Mouse (Mus musculus) frontal cortex, postnatal 10 days (tissue): Measurements from ENCODE around the gene Gch1.

ENCODE experiments used
- DNase-seq, 2 experiments: peaks; one replicate each; pipeline ENCODE4 v3.0.0; 2022; ENCODE audit warnings: low spot score in 2 of 2, mixed read lengths in 1 of 2

Gene Gch1

DNA sequence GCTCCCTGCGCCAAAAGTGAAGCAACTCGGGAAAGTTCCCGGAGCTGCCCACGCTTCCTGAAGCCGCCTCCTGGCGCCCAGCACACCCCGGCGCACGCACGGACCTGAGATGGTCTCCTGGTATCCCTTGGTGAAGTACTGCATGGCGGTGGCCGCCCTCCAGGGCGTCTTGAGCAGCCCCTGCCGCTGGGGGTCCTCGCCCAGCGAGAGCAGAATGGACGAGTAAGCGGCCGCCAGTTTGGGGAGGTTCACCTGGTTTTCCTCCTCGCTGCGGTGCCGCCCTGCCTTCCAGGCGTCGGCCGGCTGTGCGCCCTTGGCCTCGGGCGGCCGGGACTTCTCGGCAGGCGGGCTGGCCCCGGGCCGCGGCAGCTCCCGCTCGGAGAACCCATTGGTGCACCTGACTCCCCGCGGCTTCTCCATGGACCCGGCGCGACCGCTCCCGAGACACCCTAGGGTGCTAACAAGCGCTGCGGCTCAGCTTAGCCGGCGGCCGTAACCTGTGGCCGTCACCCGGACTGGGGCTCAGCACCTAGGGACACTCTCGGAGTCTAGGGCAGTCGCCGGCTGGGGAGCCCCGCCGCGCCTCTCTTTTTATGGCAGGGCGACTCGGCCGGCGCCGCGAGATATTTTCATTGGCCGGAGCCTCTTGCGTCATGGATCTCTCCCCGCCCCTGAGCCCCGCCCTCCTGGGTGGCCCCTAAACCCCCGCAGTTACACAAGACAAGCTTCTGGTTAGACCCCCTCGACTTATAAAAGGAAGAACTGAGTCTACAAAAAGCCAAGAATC, at the start of gene Gch1:
Gch1 (minus strand) TSS at position 566 of the 787 bp plus-strand sequence.
- DNase-seq: peak; percentile 22 to 67

DNA sequence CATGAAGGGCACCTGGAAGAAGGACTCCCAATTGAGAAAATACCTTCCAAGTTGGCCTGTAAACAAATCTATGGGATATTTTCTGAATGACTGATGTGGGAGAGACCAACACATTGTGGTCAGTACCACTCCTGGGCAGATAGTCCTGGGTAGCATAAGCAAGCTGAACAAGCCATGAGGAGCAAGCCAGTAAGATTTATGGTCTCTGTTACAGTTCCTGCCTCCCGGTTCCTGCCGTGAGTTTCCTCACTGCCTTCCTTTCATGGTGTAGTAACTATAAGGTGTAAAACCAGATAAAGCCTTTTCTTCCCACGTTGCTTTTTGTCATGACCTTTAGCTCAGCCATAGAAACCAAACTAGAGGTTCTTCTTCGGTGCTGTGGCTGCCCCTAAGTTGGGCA, 48.1 kb upstream of the Gch1 start:
- no peak for DNase-seq

DNA sequence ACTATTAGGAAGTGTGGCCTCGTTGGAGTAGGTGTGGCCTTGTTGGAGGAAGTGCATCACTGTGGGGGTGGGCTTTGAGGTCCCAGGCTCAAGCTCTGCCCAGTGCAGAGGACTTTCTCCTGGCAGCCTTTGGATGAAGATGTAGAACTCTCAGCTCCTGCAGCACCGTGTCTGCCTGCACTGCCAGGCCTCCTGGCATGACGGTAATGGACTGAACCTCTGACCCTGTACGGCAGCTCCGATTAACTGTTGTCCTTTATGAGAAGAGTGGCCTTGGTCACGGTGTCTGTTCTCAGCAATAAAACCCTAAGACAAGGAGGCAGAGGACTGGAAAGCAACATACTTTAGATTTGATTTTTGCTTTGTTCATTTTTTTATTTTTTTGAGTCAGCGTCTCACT, 47.3 kb upstream of the Gch1 start:
- no peak for DNase-seq

DNA sequence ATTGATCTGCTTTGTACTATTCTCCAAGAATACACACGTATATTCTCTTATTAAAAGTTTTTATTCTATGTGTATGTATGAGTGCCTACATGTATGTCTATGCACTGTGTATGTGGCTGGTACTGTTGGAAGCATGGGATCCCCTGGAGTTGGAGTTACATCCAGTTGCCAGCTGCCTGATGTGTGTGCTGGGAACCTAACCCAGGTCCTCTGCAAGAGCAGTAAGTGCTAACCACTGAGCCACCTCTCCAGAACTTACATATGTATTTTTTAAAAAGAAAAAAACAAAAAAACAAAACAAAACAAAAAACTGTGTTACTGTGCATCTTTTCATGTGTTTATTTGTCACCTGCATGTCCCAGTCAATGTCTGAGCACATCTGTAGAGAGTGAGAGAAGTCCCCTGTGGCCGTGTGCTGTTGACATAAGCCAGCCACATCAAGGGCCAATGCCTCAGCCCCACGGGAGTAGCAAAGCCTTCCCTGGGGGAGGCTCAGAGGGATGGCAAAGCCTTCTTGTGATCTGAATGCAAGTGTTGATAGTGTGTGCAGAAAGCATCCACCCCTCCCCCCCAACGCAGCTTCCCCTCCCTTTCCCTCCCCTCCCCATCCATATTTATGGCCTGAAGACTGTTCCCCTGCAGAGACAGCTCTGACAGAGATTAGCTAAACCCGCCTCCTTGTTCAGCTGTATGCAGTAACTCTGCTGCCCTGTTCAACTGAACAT, 45.5 kb upstream of the Gch1 start:
- DNase-seq: no peak

DNA sequence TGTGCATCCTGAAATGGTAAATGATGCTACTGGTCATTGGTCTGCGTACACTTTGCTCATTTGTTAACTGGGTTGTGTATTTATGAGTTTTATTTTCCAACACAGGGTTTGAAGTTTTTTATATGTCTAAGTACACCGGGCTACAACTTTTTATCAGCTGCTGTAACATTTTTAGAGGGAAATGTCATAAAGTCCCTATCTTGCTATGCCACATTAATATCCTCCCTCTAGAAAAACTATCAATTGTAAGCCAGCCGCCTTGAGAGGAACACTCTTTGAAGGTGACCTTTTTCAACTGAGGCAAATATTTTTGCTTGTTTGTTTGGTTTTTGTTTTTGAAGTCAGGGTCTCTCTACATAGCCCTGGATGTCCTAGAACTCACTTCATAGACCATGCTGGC, 44.8 kb upstream of the Gch1 start:
- DNase-seq: no peak

DNA sequence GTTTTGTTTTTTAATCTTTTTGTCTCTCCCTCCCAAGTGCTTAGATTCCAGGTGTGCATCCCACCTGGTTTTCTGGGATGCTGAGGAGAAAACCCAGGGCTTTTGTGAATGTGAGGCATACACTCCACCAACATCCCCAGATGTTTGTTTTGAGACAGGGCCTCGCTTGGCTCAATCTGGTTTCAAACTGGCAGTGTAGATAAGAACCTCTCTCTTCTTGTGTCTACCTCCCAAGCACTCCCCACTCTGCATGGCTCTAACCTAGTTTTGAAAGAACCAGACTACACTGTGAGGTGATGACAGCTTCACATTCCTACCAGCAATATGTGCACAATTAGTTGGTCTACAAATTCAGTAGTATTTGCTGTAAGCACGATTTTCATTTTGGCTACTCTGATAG, 44.4 kb upstream of the Gch1 start:
- DNase-seq: no peak

DNA sequence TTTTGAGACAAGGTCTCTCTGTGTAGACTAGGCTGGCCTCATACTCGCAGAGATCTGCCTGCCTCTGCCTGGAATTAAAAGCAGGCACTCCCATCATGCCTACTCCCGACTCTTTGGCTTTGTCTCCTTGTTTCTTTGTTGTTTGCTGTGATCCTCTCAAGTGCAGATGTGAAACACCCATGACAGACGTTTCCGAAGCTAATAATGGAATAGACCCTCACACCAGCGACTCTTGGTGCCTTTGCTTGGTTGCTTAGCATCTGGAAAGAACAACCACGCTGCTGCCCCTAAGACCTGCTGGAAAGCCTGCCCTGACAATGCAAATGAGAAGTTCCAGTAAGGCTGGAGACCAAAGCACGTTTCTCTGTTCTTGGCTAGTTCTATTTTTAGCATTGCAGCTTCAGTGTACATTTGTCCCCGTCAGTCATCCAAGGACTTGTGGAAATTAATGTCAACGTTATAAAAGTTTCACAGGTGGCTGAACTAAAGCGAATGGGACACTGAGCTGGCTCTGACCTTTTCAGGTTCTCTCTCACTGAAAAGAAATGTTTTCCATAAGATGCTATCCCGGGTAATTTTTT, 40.7 kb upstream of the Gch1 start:
- DNase-seq: no peak

DNA sequence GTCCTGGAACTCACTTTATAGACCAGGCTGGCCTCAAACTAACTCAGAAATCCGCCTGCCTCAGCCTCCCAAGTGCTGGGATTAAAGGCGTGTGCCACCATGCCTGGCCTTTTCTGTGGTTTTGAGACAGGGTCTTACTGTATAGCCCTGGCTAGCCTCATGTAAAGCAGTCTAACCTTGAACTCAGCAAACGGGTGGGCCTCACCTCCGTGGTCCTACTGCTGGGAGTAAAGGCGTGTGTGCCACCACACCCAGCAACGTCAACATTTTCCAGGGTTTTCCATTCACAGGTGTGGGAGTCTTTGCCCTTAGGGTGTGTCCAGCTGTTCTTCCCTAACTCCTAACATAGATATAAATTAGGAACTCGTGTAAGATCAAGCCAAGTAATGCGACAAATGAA, 36.7 kb upstream of the Gch1 start:
- DNase-seq: no peak

DNA sequence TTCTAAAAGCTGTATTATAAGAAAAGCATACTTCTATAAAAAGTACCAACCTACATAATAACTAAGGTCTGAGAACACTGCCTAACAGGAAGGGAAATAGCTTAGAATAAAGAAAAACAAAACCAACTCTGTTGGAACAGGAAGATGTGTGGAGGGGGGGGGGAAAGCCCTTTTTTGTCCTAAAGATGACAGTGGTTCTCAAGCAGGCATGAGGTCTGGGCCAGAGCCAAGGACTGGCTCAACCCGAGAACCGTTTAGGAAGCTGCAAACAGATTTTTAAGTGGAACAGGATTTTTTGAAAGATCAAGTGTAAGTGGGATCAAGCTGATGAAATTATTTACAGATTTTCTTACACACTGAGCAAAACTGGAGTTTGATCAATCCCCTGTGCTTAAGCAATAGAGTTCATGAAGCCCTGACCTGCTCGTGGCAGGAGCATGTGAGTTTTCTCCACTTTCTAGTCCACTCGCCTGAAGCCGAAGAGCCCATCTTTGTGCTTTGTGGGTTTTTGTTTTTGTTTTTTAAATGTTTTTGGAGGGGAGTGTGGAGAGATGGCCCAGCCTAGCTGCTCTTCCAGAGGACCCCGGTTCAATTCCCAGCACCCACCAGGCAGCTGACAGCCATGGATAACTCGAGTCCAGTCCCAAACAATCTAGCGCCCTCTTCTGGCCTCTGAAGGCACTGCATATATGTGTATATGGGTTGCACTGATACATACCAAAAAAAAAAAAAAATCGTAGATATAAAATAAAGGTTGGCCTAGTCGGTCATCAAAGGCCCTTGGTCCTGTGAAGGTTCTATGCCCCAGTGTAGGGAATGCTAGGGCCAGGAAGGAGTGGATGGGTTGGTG, 35.5 kb upstream of the Gch1 start:
- no peak for DNase-seq

DNA sequence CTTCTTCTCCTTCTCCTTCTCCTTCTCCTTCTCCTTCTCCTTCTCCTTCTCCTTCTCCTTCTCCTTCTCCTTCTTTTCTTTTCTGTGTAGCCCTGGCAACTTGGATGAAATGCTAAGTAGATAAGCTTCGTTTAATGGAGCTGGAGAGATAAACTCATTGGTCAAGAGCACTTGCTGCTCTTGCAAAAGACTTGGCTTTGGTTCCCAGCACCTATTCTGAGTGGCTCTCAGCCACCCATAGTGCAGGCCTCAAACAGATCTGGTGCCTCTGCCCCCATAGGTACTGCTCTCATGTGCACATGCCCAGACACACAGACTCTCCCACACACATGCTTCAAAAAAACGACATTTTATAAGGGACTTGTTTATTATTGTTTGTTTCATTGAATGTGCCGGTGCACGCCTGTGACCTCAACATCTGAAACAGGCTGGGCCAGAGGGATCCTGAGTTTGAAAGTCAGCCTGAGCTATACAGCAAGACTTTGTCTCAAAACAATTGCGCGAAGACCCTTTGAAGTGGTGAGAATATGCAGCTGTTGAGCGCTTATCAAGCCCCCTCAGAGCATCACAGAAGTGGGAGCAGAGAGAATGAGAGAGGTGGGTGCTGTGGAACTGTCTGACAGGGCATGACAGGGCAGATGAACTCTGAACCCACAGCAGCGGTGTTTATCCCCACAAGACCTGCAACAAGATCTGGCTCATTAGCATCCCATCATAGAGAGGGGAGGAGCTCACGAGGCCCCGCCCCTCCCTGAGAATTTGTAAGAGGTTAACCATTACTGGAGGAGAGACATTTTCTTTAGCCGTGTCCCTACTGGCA, 33.6 kb upstream of the Gch1 start:
- no peak for DNase-seq

DNA sequence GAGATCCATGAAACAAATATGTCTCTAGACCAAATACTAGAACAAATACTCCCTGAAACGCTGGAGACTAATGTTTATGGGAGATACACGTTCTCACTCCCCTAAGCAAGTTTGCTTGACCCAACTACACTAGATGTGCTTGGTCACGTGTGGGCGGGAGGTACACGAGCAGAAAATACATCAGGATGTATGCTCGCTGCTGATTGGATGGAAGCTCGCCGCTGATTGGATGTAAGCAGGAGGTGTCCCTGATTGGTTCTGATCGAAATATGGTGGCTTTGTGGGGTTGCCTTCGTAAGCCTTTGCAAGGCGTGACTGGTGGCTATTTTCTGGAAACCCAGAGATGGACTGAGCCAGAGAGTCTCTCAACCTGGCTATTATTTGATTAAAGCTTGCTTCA, 32.4 kb upstream of the Gch1 start:
- no peak for DNase-seq

DNA sequence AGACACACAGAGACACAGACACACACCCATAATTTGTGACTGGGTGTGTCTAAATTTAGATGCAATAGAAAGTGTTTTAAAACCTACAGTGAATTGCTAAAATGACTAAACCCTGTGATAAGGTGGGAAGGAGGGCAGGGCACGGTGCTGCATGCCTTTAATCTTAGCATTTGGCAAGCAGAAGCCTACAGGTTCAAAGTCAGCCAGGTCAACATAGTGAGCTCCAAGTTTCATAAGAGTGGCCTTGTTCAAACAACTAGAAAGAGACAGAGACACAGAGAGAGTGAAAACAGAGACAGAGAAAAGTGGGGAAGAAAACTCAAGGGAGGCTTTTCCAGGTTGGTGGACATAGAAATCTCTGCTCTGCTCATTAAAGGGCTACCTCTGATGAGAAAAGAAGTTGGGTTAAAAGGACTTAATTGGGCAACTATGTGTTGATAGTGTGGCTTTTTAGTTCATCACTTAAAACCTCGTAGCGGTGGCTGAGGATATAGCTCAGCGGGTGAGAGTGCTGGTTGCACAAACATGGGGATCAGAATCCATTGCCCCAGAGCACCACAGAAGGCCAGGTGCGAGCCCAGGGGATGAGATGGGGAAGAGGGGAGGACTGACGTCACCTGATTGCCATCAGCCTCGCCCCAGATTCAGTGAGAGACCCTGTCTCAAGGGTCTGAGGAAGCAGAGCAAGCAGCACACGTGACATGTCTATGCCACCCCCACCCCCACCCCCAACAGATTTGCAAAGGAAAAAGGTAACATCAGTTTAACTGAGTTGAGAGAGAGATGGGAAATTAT, 31.2 kb upstream of the Gch1 start:
- no peak for DNase-seq

DNA sequence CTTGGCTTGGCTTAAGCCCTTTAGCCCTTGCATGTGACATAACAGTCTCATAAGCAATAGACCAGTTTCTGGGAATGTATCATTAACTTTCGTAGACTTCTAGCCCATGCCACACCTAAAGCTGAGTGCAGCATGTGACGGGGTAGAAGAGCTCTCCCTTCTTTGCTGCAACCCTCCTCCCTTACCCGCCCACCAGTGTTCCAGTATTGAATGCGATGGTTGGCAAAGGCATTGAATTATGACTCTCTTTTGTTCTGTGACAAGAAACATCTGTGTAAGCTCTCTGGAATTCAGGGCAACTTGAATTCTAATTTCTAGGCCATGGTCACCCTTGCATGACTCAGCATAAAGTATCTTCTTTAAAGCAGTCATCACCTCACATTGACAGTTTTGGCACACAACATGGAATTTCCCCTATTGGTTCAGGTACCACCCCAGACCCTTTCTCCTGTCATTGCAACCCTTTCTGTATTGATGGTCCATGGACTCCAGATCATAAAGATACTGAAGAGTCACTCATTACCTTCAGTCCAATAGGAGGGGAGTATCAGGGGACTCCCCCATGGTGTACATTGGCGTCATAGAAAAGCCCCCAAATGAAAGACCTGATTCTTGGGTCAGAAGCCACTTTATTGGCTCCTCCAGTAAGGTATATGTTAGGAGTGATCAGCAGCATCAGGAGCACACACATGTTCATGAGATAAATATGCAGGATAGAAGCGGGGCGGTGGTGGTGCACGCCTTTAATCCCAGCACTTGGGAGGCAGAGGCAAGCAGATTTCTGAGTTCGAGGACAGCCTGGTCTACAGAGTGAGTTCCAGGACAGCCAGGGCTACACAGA, 29.8 kb upstream of the Gch1 start:
- no peak for DNase-seq

DNA sequence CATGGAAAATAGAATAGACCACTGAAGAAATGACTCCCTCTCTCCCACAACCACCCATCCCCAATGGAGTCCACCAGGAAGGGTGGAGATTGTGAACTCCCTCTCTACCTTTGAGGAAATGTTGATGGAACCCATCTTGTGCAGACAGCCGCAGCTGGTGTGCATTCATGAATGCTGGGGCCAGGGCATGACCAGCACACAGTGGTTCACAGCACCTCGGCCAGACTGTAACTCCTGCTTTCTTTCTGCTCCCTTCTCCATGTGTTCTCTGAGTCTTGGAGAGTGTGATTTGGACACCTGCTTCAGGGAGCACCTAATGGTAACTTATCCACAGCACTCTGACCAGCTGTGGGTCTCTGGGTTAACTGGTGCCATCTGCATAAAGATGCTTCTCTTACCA, 27.3 kb upstream of the Gch1 start:
- no peak for DNase-seq

DNA sequence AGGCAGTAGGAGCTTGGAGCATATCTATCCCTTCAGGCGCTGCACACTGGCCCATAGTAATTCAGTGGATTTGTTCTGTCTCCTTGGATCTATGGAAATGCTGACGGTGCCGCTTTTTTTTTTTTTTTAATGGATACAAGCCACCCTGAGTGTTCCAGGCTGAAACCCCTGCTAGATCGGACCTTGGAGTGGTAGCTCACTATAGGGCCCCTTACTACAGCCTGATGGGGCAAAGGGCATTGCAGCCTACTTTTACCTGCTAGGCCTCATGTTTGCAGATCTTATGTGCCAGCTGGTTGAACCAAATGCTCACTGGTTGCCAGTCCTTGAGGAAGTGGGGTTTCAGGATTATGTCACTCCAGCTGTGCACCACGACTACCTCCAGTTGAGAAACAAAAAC, 25.2 kb upstream of the Gch1 start:
- DNase-seq: no peak

DNA sequence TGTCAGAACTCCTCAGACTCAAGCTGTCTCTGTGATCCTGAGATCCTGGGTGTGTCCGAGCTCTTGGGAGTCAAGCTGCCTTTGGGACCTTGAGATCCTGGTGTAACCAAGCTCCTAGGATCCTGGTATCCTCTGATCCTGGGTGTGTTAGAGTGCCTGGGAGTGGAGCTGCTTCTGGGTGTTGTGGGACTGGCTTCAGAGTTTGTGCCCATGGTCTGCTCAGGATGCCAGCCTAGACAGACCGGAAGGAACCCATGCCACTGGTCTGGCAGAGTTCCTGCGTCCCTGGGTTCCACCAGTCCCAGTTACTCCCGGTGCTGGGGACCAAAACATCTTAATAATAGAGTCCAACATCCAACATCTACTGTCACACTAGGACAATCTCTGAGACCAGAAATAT, 24.1 kb upstream of the Gch1 start:
- DNase-seq: no peak

DNA sequence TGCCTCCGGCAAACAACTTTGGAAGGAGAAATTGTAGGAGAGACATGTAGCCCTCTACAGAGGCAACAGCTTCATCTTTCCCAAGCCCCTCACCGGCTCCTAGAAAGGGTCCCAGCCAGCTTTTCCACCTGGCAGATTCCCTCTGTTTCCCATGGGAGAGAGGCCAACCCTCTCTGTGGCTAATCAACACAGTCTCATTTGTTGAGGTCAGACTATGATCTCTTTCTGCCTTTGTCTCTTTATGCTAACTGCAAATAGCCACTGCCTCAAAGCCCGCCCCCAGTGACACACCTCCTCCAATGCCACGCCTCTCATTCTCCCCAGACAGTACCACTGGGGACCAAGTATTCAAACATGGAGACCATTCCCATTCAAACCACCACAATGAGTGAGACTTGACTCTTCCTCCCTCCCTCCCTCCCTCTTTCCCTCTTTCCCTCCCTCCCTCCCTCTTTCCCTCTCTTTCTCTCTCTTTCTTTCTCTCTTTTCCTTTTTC, 20.5 kb upstream of the Gch1 start:
- no peak for DNase-seq

DNA sequence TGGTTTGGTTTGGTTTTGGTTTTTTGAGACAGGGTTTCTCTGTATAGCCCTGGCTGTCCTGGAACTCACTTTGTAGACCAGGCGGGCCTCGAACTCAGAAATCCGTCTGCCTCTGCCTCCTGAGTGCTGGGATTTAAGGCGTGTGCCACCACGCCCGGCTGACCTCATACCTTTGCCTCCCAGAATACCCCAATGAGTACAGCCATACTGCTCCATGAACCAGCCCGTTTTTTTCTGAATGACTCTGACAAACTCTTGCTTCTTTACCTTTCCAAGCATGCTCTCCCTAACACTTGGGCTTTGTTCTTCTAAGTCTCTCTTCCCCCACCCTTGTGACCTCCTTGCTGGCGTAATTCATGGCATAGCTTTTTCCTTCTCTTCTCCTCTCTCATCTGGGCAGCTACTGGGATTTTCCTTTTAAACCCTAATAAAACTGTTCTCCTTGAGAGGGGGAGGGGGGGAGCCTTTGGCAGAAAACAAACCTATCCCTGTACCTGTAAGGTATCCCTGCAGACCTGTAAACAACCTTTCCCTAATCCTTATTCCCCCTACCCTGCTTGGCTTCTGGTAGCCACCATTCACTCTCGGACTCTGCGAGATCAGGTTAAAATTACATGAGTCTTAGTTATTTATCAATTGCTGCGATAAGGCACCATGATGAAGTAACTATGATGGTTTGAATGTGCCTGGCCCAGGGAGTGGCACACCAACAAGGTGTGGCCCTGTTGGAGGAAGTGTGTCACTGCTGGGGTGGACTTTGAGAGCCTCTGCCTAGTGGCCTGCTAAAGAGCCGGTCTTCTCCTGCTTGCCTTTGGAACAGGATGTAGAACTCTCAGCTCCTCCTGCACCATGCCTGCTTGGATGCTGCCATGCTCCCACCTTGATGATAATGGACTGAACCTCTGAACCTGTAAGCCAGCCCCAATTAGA, 19.6 kb upstream of the Gch1 start:
- DNase-seq: no peak
